Mouse (Mus musculus): ENCODE data around the gene Lrrc4c. TPM values are rescaled to one million over a fixed set of nuclear protein-coding genes. Genes with fewer than 3 reads are reported as not detected.

Gene Lrrc4c
- total and polyA plus RNA-seq, 3 experiments = not detected

GRCm38 (mm10) chr2:97487567-97487966 lies 1169.6 kb downstream of the Lrrc4c start:
- Histone ChIP-seq H3K27me3 (replicated peaks) (no peaks in the 10 kb centered on the region), H3K4me3 (replicated peaks in 1 of 3; ENCODE audit: low read depth in 2 of 3, low read length in 2 of 3, poor library complexity in 1 of 3) (no peak overlapping the region), H3K4me2 (ENCODE audit: insufficient read depth, low read depth, poor library complexity, severe bottlenecking) (no peak overlapping the region), H3K36me3 (replicated peaks in 1 of 2; ENCODE audit: control insufficient read depth in 1 of 2, insufficient read depth in 1 of 2, low read length in 1 of 2) (no peaks in the 10 kb centered on the region), H3K9ac (ENCODE audit: insufficient read depth, low read depth) (no peak overlapping the region), H3K79me2 (replicated peaks; ENCODE audit: control insufficient read depth, extremely low read depth, insufficient read depth, poor library complexity, severe bottlenecking) (no peaks in the 10 kb centered on the region), H3K27ac (ENCODE audit: insufficient read depth, low read depth) (no peak overlapping the region), H3K4me1 (ENCODE audit: control insufficient read depth in 1 of 2, insufficient read depth in 2 of 2) (no peaks in the 10 kb centered on the region), H3K9me3 (replicated peaks; ENCODE audit: low read length) (peaks cover 25% of the 10 kb centered on the region)
- in situ Hi-C loops (cut with MboI; ENCODE audit: low pct_ligation_motif_present, low pct_unique_long_range_greater_than_20kb, low sequenced_read_pairs) (no loop called here), dilution Hi-C loops (cut with MboI; ENCODE audit: extremely low pct_ligation_motif_present, extremely low pct_unique_long_range_greater_than_20kb, low sequenced_read_pairs) (no loop called here)
- DNase-seq (ENCODE audit: extremely low read depth) = no peak
- no peak for TF ChIP-seq ELF1 (IDR thresholded peaks at IDR 0.05; ENCODE audit: low read depth, low read length)
- no peak for TF ChIP-seq CHD1 (IDR thresholded peaks at IDR 0.05; ENCODE audit: low read depth, low read length)
- TF ChIP-seq TCF12 (IDR thresholded peaks at IDR 0.05; ENCODE audit: low read depth, low read length) = no peak
- no peak for TF ChIP-seq PAX5 (IDR thresholded peaks at IDR 0.05; ENCODE audit: low read length)
- no peak for TF ChIP-seq ETS1 (conservative IDR thresholded peaks at IDR 0.05; ENCODE audit: low read depth, low read length)
- no peak for TF ChIP-seq JUND (conservative IDR thresholded peaks at IDR 0.05; ENCODE audit: low read depth, low read length)
- no peak for TF ChIP-seq NELFE (IDR thresholded peaks at IDR 0.05; ENCODE audit: low read depth, low read length)
- no peak for TF ChIP-seq EP300 (IDR thresholded peaks at IDR 0.05; ENCODE audit: low read length)
- TF ChIP-seq ZNF384 (IDR thresholded peaks at IDR 0.05; ENCODE audit: low read depth, low read length) = no peak
- no peak for TF ChIP-seq JUN (IDR thresholded peaks at IDR 0.05; ENCODE audit: insufficient read depth, low read depth, low read length)
- TF ChIP-seq MAX (IDR thresholded peaks at IDR 0.05; ENCODE audit: low read length) = no peak
- TF ChIP-seq MXI1 (IDR thresholded peaks at IDR 0.05; ENCODE audit: low read depth, low read length) = no peak
- TF ChIP-seq USF2 (conservative IDR thresholded peaks at IDR 0.05; ENCODE audit: low read depth, low read length) = no peak
- no peak for TF ChIP-seq HCFC1 (IDR thresholded peaks at IDR 0.05; ENCODE audit: low read depth, low read length)
- TF ChIP-seq ZKSCAN1 (IDR thresholded peaks at IDR 0.05; ENCODE audit: borderline replicate concordance, low read depth, low read length) = no peak
- TF ChIP-seq E2F4 (IDR thresholded peaks at IDR 0.05; ENCODE audit: insufficient replicate concordance, low read depth, low read length) = no peak
- no peak for TF ChIP-seq NRF1 (IDR thresholded peaks at IDR 0.05; ENCODE audit: low read depth, low read length)
- no peak for TF ChIP-seq CHD2 (IDR thresholded peaks at IDR 0.05; ENCODE audit: low read length)
- TF ChIP-seq MAFK (IDR thresholded peaks at IDR 0.05; ENCODE audit: insufficient replicate concordance, low read length) = no peak
- TF ChIP-seq RAD21 (IDR thresholded peaks at IDR 0.05; ENCODE audit: low read depth, low read length) = no peak

GRCm38 (mm10) chr2:97497069-97497468 lies 1179.1 kb downstream of the Lrrc4c start:
- Histone ChIP-seq H3K4me2 (ENCODE audit: insufficient read depth, low read depth, poor library complexity, severe bottlenecking) (no peak overlapping the region), H3K27me3 (replicated peaks) (no peaks in the 10 kb centered on the region), H3K27ac (ENCODE audit: insufficient read depth, low read depth) (no peak overlapping the region), H3K4me1 (ENCODE audit: control insufficient read depth in 1 of 2, insufficient read depth in 2 of 2) (no peaks in the 10 kb centered on the region), H3K9me3 (replicated peaks; ENCODE audit: low read length) (peaks cover 12% of the 10 kb centered on the region), H3K79me2 (replicated peaks; ENCODE audit: control insufficient read depth, extremely low read depth, insufficient read depth, poor library complexity, severe bottlenecking) (no peaks in the 10 kb centered on the region), H3K36me3 (replicated peaks in 1 of 2; ENCODE audit: control insufficient read depth in 1 of 2, insufficient read depth in 1 of 2, low read length in 1 of 2) (no peaks in the 10 kb centered on the region), H3K9ac (ENCODE audit: insufficient read depth, low read depth) (no peak overlapping the region), H3K4me3 (replicated peaks in 1 of 3; ENCODE audit: low read depth in 2 of 3, low read length in 2 of 3, poor library complexity in 1 of 3) (no peak overlapping the region)
- DNase-seq (ENCODE audit: extremely low read depth) = no peak
- TF ChIP-seq RAD21 (IDR thresholded peaks at IDR 0.05; ENCODE audit: low read depth, low read length) (no peak), MAFK (IDR thresholded peaks at IDR 0.05; ENCODE audit: insufficient replicate concordance, low read length) (no peak), EP300 (IDR thresholded peaks at IDR 0.05; ENCODE audit: low read length) (no peak), SMC3 (IDR thresholded peaks at IDR 0.05; ENCODE audit: low read depth, low read length) (no peak), JUND (conservative IDR thresholded peaks at IDR 0.05; ENCODE audit: low read depth, low read length) (no peak), UBTF (IDR thresholded peaks at IDR 0.05; ENCODE audit: low read depth, low read length) (no peak), IRF4 (IDR thresholded peaks at IDR 0.05; ENCODE audit: low read depth, low read length) (no peak), E2F4 (IDR thresholded peaks at IDR 0.05; ENCODE audit: insufficient replicate concordance, low read depth, low read length) (no peak), ZNF384 (IDR thresholded peaks at IDR 0.05; ENCODE audit: low read depth, low read length) (no peak), ETS1 (conservative IDR thresholded peaks at IDR 0.05; ENCODE audit: low read depth, low read length) (no peak), SIN3A (IDR thresholded peaks at IDR 0.05; ENCODE audit: low read length) (no peak), USF2 (conservative IDR thresholded peaks at IDR 0.05; ENCODE audit: low read depth, low read length) (no peak), USF1 (IDR thresholded peaks at IDR 0.05; ENCODE audit: low read depth, low read length) (no peak), NRF1 (IDR thresholded peaks at IDR 0.05; ENCODE audit: low read depth, low read length) (no peak), MEF2A (IDR thresholded peaks at IDR 0.05; ENCODE audit: borderline replicate concordance, low read depth, low read length) (no peak), PAX5 (IDR thresholded peaks at IDR 0.05; ENCODE audit: low read length) (no peak), HCFC1 (IDR thresholded peaks at IDR 0.05; ENCODE audit: low read depth, low read length) (no peak), JUN (IDR thresholded peaks at IDR 0.05; ENCODE audit: insufficient read depth, low read depth, low read length) (no peak), CHD1 (IDR thresholded peaks at IDR 0.05; ENCODE audit: low read depth, low read length) (no peak), MXI1 (IDR thresholded peaks at IDR 0.05; ENCODE audit: low read depth, low read length) (no peak)
- dilution Hi-C loops (cut with MboI; ENCODE audit: extremely low pct_ligation_motif_present, extremely low pct_unique_long_range_greater_than_20kb, low sequenced_read_pairs) (no loop called here), in situ Hi-C loops (cut with MboI; ENCODE audit: low pct_ligation_motif_present, low pct_unique_long_range_greater_than_20kb, low sequenced_read_pairs) (no loop called here)

Measured in CH12.LX (cell line).